ENCODE assay signal across 39 mouse cellular contexts in the genomic region with DNA sequence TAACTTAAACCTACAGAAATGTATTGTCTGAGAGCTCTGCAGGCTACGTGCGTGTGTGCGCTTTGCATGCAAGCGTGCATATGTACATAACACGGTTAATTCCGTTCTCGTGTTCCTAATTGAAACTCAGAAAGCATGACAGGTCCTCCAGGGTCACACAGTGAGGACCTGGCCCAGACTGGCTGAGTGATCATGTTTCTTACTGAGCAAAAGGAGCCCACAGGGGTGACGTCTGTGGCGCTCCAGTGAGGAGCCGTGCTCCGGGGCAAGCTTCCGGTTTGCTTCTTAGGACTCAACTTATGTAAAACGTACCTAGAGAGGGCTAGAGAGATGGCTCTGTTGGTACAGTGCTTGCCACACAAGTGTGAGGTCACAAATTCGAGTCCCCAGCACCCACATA. TPM values are rescaled to one million over a fixed set of nuclear protein-coding genes. Genes with fewer than 3 reads are reported as not detected.
A peak's percentile ranks its signal among the peaks of the same experiment; 100 is the strongest.
DNase-seq lines count a peak whose midpoint lies in the region; ATAC-seq and TF ChIP-seq lines count a peak whose summit lies in the region.
"Had no signal": no experiment of that assay in that cellular context is flagged by ENCODE, and none has a peak within 500 bp of the region (broad histone marks: within the 10 kb centered on the region; RNA-seq: fewer than 3 reads in every experiment).

No protein-coding gene starts in this region.

- ATAC-seq in kidney, embryonic 16.5 days (ENCODE audit: low FRiP score, low TSS enrichment): peak; percentile 70
- no peak for ATAC-seq in embryonic facial prominence, embryonic 13.5 days (ENCODE audit: insufficient number of reproducible peaks, insufficient read depth, low FRiP score, low TSS enrichment, low read depth)
- no peak for ATAC-seq in activated CD4-positive, CD25-positive, alpha-beta regulatory T cell, adult 4 months
- ATAC-seq: CD4-positive, CD25-positive, alpha-beta regulatory T cell, adult 4 months; intestine, embryonic 15.5 days; lung, postnatal 0 days; midbrain, embryonic 13.5 days had no signal

- peak overlapping the region; percentile 68 for H3K4me3 ChIP-seq in gastrocnemius, adult 2 months
- H3K4me3 ChIP-seq in kidney, embryonic 16.5 days (ENCODE audit: low read length): 0 out of 2 replicates have a peak overlapping the region, but pooled peaks have one; percentile 2
- H3K4me3 ChIP-seq in embryonic facial prominence, embryonic 13.5 days: no peak overlapping the region
- H3K4me3 ChIP-seq: erythroblast, embryonic 14.5 days; forebrain, embryonic 12.5 days; heart, embryonic 10.5 days; heart, embryonic 15.5 days; hindbrain, embryonic 12.5 days; intestine, embryonic 15.5 days; limb, embryonic 10.5 days; limb, embryonic 15.5 days; liver, embryonic 13.5 days; megakaryocyte, embryonic 14.5 days; midbrain, embryonic 13.5 days; neural tube, embryonic 15.5 days had no signal

- peak; percentile 57 for DNase-seq in gastrocnemius, adult 2 months
- no peak for DNase-seq in gastrocnemius, postnatal 14 days
- DNase-seq in kidney, adult 18-20 months: no peak
- peak; percentile 58 for DNase-seq in skeletal muscle tissue, adult 2 months (ENCODE audit: low read depth, low spot score)
- DNase-seq: adrenal gland, adult 8-10 months; cerebellum, adult 2 months; kidney, postnatal 10 days; layer of hippocampus, adult 9-11 months; liver, embryonic 13.5 days; lung, adult 18-20 months; lung, postnatal 4 days; right cerebral cortex, adult 18-20 months; thymus, postnatal 4 days had no signal

- peak overlapping the region; percentile 32 for H3K4me2 ChIP-seq in kidney, embryonic 16.5 days (replicated peaks; ENCODE audit: low read depth, low read length)
- peak overlapping the region; percentile 42; the same call in 1 of the 2 replicates for H3K4me2 ChIP-seq in embryonic facial prominence, embryonic 13.5 days
- H3K4me2 ChIP-seq: forebrain, embryonic 12.5 days; heart, embryonic 15.5 days; hindbrain, embryonic 12.5 days; intestine, embryonic 15.5 days; limb, embryonic 15.5 days; liver, embryonic 13.5 days; neural tube, embryonic 15.5 days had no signal

- TF ChIP-seq CTCF in gastrocnemius, adult 2 months (IDR thresholded peaks at IDR 0.05): no peak

- WGBS in kidney, embryonic 16.5 days: 44% methylated on average over 14 of the region's 14 CpGs
- WGBS in embryonic facial prominence, embryonic 13.5 days: 57% methylated on average over 14 of the region's 14 CpGs

- intact Hi-C loops in gastrocnemius, adult 2 months (cut with DNase I): loop anchor here (5.0 kb wide), 1 partner anchor 245 kb away; the partner anchor contains the start of gene Adh5
- intact Hi-C loops in gastrocnemius, postnatal 14 days (cut with DNase I; ENCODE audit: low total_unique reads): loop anchor here (5.0 kb wide), 1 partner anchor 230 kb away; no protein-coding TSS in a partner anchor

- no peaks in the 10 kb centered on the region for H3K36me3 ChIP-seq in kidney, embryonic 16.5 days (ENCODE audit: insufficient read depth, low read length)
- H3K36me3 ChIP-seq in embryonic facial prominence, embryonic 13.5 days: no peaks in the 10 kb centered on the region
- H3K36me3 ChIP-seq: forebrain, embryonic 12.5 days; heart, embryonic 10.5 days; heart, embryonic 15.5 days; hindbrain, embryonic 12.5 days; intestine, embryonic 15.5 days; limb, embryonic 10.5 days; limb, embryonic 15.5 days; liver, embryonic 13.5 days; midbrain, embryonic 13.5 days; neural tube, embryonic 15.5 days had no signal

- H3K9ac ChIP-seq in kidney, embryonic 16.5 days (replicated peaks; ENCODE audit: low read length): no peak overlapping the region
- H3K9ac ChIP-seq in embryonic facial prominence, embryonic 13.5 days: no peak overlapping the region
- H3K9ac ChIP-seq: forebrain, embryonic 12.5 days; heart, embryonic 15.5 days; hindbrain, embryonic 12.5 days; intestine, embryonic 15.5 days; limb, embryonic 15.5 days; liver, embryonic 13.5 days; midbrain, embryonic 13.5 days; neural tube, embryonic 15.5 days had no signal

- H3K9me3 ChIP-seq in kidney, embryonic 16.5 days (ENCODE audit: low read length): no peaks in the 10 kb centered on the region
- H3K9me3 ChIP-seq in embryonic facial prominence, embryonic 13.5 days: no peaks in the 10 kb centered on the region
- H3K9me3 ChIP-seq: forebrain, embryonic 12.5 days; heart, embryonic 10.5 days; heart, embryonic 15.5 days; hindbrain, embryonic 12.5 days; intestine, embryonic 15.5 days; limb, embryonic 10.5 days; limb, embryonic 15.5 days; liver, embryonic 13.5 days; megakaryocyte, embryonic 14.5 days; midbrain, embryonic 13.5 days; neural tube, embryonic 15.5 days had no signal

- H3K27ac ChIP-seq in gastrocnemius, adult 2 months: peak overlapping the region; percentile 63
- H3K27ac ChIP-seq in kidney, embryonic 16.5 days (ENCODE audit: low read length): no peak overlapping the region
- H3K27ac ChIP-seq in embryonic facial prominence, embryonic 13.5 days: no peak overlapping the region
- H3K27ac ChIP-seq: forebrain, embryonic 12.5 days; heart, embryonic 10.5 days; heart, embryonic 15.5 days; hindbrain, embryonic 12.5 days; hindbrain, postnatal 0 days; intestine, embryonic 15.5 days; limb, embryonic 10.5 days; limb, embryonic 15.5 days; liver, embryonic 13.5 days; midbrain, embryonic 13.5 days; neural tube, embryonic 15.5 days; stomach, postnatal 0 days had no signal

- H3K27me3 ChIP-seq in kidney, embryonic 16.5 days (ENCODE audit: insufficient read depth, low read length): no peaks in the 10 kb centered on the region
- no peaks in the 10 kb centered on the region for H3K27me3 ChIP-seq in embryonic facial prominence, embryonic 13.5 days
- H3K27me3 ChIP-seq: forebrain, embryonic 12.5 days; heart, embryonic 15.5 days; hindbrain, embryonic 12.5 days; intestine, embryonic 15.5 days; limb, embryonic 15.5 days; liver, embryonic 13.5 days; midbrain, embryonic 13.5 days; neural tube, embryonic 15.5 days had no signal

- H3K4me1 ChIP-seq in kidney, embryonic 16.5 days (ENCODE audit: insufficient read depth, low read length): no peaks in the 10 kb centered on the region
- peaks cover 4% of the 10 kb centered on the region; the same call in 1 of the 2 replicates for H3K4me1 ChIP-seq in embryonic facial prominence, embryonic 13.5 days
- H3K4me1 ChIP-seq: intestine, embryonic 15.5 days; limb, embryonic 15.5 days; liver, embryonic 13.5 days; midbrain, embryonic 13.5 days had no signal

RNA-seq across cellular contexts. Expression of gene 4930579F01Rik, which starts 3.5 kb away (rescaled TPM):
- not detected for total RNA-seq in gastrocnemius, adult 2 months (2021)
- total RNA-seq in gastrocnemius, postnatal 14 days (2021): not detected
- polyA plus RNA-seq in kidney, embryonic 16.5 days (2015; fragmentation: Nextera tagmentation; extraction: Ambion mirVana): 0.10 and 0.21 TPM in 2 replicates
- polyA plus RNA-seq in embryonic facial prominence, embryonic 13.5 days (2015; fragmentation: Nextera tagmentation; extraction: Ambion mirVana): 0.74 and 0.81 TPM in 2 replicates
- polyA plus RNA-seq in activated CD4-positive, CD25-positive, alpha-beta regulatory T cell, adult 4 months (2017; shearing (Covaris generic)): not detected
- total RNA-seq: adrenal gland, adult 8-10 months; adrenal gland, postnatal 4 days; granulocyte monocyte progenitor cell, adult 5-6 weeks; heart, postnatal 25 days; hindbrain, postnatal 0 days; left cerebral cortex, postnatal 10 days; monocyte, adult 5-6 weeks had no signal
- polyA plus RNA-seq: CD4-positive, CD25-positive, alpha-beta regulatory T cell, adult 4 months; cerebellum, adult 2 months; cortical plate, adult 2 months; erythroblast, embryonic 14.5 days; forebrain, embryonic 12.5 days; heart, embryonic 10.5 days; heart, embryonic 15.5 days; hindbrain, embryonic 12.5 days; limb, embryonic 10.5 days; limb, embryonic 15.5 days; liver, embryonic 13.5 days; lung, postnatal 0 days; midbrain, embryonic 13.5 days; neural tube, embryonic 15.5 days; spleen, adult 2 months; thymus, postnatal 0 days had no signal

RNA-seq across cellular contexts. Expression of gene Adh7, which starts 20.5 kb away (rescaled TPM):
- total RNA-seq in gastrocnemius, adult 2 months (2021): under 1 TPM; 0.48 to 0.53 TPM
- total RNA-seq in gastrocnemius, postnatal 14 days (2021): under 1 TPM; 0.13 to 0.37 TPM
- polyA plus RNA-seq in kidney, embryonic 16.5 days (2015; fragmentation: Nextera tagmentation; extraction: Ambion mirVana): 0.46 and 0.66 TPM in 2 replicates
- 3.1 and 3.6 TPM in 2 replicates for polyA plus RNA-seq in embryonic facial prominence, embryonic 13.5 days (2015; fragmentation: Nextera tagmentation; extraction: Ambion mirVana)
- polyA plus RNA-seq in activated CD4-positive, CD25-positive, alpha-beta regulatory T cell, adult 4 months (2017; shearing (Covaris generic)): not detected
- total RNA-seq: granulocyte monocyte progenitor cell, adult 5-6 weeks; monocyte, adult 5-6 weeks had no signal
- polyA plus RNA-seq: CD4-positive, CD25-positive, alpha-beta regulatory T cell, adult 4 months; cerebellum, adult 2 months; erythroblast, embryonic 14.5 days; forebrain, embryonic 12.5 days; spleen, adult 2 months had no signal

RNA-seq across cellular contexts. Expression of gene Mttp, which starts 52.3 kb away (rescaled TPM):
- 1 to 10 TPM; 1.0 to 2.0 TPM for total RNA-seq in gastrocnemius, adult 2 months (2021)
- 1 to 10 TPM; 1.9 to 2.7 TPM for total RNA-seq in gastrocnemius, postnatal 14 days (2021)
- 7.6 and 8.1 TPM in 2 replicates for polyA plus RNA-seq in kidney, embryonic 16.5 days (2015; fragmentation: Nextera tagmentation; extraction: Ambion mirVana)
- 8.7 and 13.3 TPM in 2 replicates for polyA plus RNA-seq in embryonic facial prominence, embryonic 13.5 days (2015; fragmentation: Nextera tagmentation; extraction: Ambion mirVana)
- polyA plus RNA-seq in activated CD4-positive, CD25-positive, alpha-beta regulatory T cell, adult 4 months (2017; shearing (Covaris generic)): 1 to 10 TPM; 2.9 to 3.6 TPM

RNA-seq across cellular contexts. Expression of gene Trmt10a, which starts 53.8 kb away (rescaled TPM):
- 1 to 10 TPM; 1.6 to 2.1 TPM for total RNA-seq in gastrocnemius, adult 2 months (2021)
- total RNA-seq in gastrocnemius, postnatal 14 days (2021): 1 to 10 TPM; 2.4 to 2.5 TPM
- 11.8 and 12.5 TPM in 2 replicates for polyA plus RNA-seq in kidney, embryonic 16.5 days (2015; fragmentation: Nextera tagmentation; extraction: Ambion mirVana)
- 12.4 and 14.0 TPM in 2 replicates for polyA plus RNA-seq in embryonic facial prominence, embryonic 13.5 days (2015; fragmentation: Nextera tagmentation; extraction: Ambion mirVana)
- 10 to 100 TPM in 1 of 2 experiments, 1 to 10 TPM in 1; 8.7 to 10.0 TPM for polyA plus RNA-seq in activated CD4-positive, CD25-positive, alpha-beta regulatory T cell, adult 4 months (2017; shearing (Covaris generic))

Comparison
In these comparisons a context has a peak if more than half of its experiments do, and no peak if none do; other contexts are left out.
1. DNase-seq: peak in gastrocnemius, adult 2 months (single experiment) and skeletal muscle tissue, adult 2 months (single experiment); none in gastrocnemius, postnatal 14 days (single experiment) and kidney, adult 18-20 months (single experiment).